Mouse (Mus musculus): ENCODE measurements around the gene Rhot1. TPM values are rescaled to one million over a fixed set of nuclear protein-coding genes. Genes with fewer than 3 reads are reported as not detected.

Rhot1 gene
- polyA plus RNA-seq, 1 experiment, result 59.2 TPM

DNA sequence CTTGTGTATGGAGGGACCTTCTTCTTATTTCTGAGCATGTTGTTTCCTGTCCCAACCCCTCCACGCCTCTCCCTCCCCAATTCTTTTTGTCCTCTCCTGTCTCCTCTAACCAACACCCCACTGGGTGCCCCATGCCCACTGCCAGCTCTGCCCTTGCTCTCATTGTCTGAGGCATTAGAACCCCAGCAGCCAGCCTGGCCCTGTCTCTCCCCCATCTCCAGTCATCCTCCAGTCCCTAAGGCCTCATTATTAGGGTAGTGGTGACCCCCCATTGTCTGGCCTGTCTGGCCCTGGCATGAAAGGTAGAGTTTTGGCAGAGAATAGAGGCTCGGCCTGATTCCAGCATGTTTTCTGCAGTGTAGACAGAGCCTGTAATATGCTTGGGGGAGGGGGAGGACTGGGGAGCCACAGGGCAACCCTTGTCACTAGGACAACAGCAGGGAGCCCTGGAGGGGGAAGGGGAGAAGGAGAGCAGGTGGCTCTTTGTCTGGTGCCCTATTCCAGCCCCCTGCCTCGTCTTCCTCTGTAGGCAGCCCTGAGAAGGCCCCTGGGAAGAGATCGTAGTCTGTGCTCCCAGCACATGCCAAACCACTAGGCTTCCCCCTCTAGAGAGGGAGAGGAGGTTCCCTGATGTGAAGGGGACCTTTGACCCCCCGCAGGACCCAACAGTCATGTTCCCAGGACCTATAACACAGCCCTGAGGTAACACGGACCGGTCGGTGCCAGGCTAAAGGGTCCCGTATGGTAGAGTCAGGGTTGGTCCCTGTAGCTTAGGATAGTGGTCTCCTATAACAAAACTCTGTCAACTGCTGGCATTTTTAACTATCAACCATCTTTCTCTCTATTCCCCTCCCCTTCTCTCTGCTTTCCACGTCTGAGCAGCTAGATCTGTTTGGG, 107.2 kb downstream of the Rhot1 start:
- Histone ChIP-seq H3K4me1 (ENCODE audit: control insufficient read depth, insufficient read depth, low read length) (peaks cover 12% of the 10 kb centered on the region), H3K27me3 (ENCODE audit: control insufficient read depth, insufficient read depth, low read length) (no peaks in the 10 kb centered on the region), H3K27ac (ENCODE audit: insufficient read depth, low read length) (no peak overlapping the region), H3K4me3 (replicated peaks; ENCODE audit: insufficient read depth, low read depth, low read length) (no peak overlapping the region)
- WGBS, result 36% methylated on average over 10 of the region's 10 CpGs
- TF ChIP-seq CTCF (IDR thresholded peaks at IDR 0.05; ENCODE audit: borderline replicate concordance, insufficient read depth, low read depth, low read length), result no peak
- TF ChIP-seq POLR2A (IDR thresholded peaks at IDR 0.05; ENCODE audit: borderline replicate concordance, insufficient read depth, low read length), result no peak
- DNase-seq, result peak; percentile 48 to 53

Other genes with a start within 250 kb of the Rhot1 start
- gene Utp6, start 246.6 kb upstream of the Rhot1 start, polyA plus RNA-seq (2012; rRNA removed), result 26.1 and 28.3 TPM in 2 replicates
- gene Suz12, start 215.9 kb upstream of the Rhot1 start, polyA plus RNA-seq (2012; rRNA removed), result 23.4 and 25.7 TPM in 2 replicates
- 26.2 and 27.0 TPM in 2 replicates for gene Crlf3, start 128.0 kb upstream of the Rhot1 start, polyA plus RNA-seq (2012; rRNA removed)
- gene Atad5, start 119.6 kb upstream of the Rhot1 start, polyA plus RNA-seq (2012; rRNA removed), result 3.7 and 4.3 TPM in 2 replicates
- 8.1 and 9.8 TPM in 2 replicates for gene Tefm, start 66.8 kb upstream of the Rhot1 start, polyA plus RNA-seq (2012; rRNA removed)
- 3.7 and 4.1 TPM in 2 replicates for gene Adap2, start 54.9 kb upstream of the Rhot1 start, polyA plus RNA-seq (2012; rRNA removed)
- gene Rnf135, start 25.2 kb upstream of the Rhot1 start, polyA plus RNA-seq (2012; rRNA removed), result 5.6 and 6.1 TPM in 2 replicates
- 9.6 and 12.6 TPM in 2 replicates for gene Rhbdl3, start 91.9 kb downstream of the Rhot1 start, polyA plus RNA-seq (2012; rRNA removed)
- 33.5 and 34.4 TPM in 2 replicates for gene 5730455P16Rik, start 169.0 kb downstream of the Rhot1 start, polyA plus RNA-seq (2012; rRNA removed)
- gene Zfp207, start 174.3 kb downstream of the Rhot1 start, polyA plus RNA-seq (2012; rRNA removed), result 142 and 149 TPM in 2 replicates
- gene Psmd11, start 219.6 kb downstream of the Rhot1 start, polyA plus RNA-seq (2012; rRNA removed), result 73.1 and 74.9 TPM in 2 replicates